Comparison of ENCODE assay signal across 12 mouse cellular contexts in genomic region chr3:34654781-34655180, GRCm38 (mm10). TPM values are rescaled to one million over a fixed set of nuclear protein-coding genes. Genes with fewer than 3 reads are reported as not detected.
DNase-seq lines count a peak whose midpoint lies in the region; ATAC-seq and TF ChIP-seq lines count a peak whose summit lies in the region.
"Had no signal": no experiment of that assay in that cellular context is flagged by ENCODE, and none has a peak within 500 bp of the region (broad histone marks: within the 10 kb centered on the region; RNA-seq: fewer than 3 reads in every experiment).

No protein-coding gene starts in this region.

- H3K4me1 ChIP-seq in embryonic facial prominence, embryonic 12.5 days = peaks cover 6% of the 10 kb centered on the region; the same call in 1 of the 2 replicates
- peaks cover 38% of the 10 kb centered on the region for H3K4me1 ChIP-seq in hindbrain, embryonic 12.5 days
- H3K4me1 ChIP-seq in midbrain, postnatal 0 days (ENCODE audit: insufficient read depth, low read length) = no peaks in the 10 kb centered on the region

- no peak overlapping the region for H3K9ac ChIP-seq in embryonic facial prominence, embryonic 12.5 days
- H3K9ac ChIP-seq in hindbrain, embryonic 12.5 days = peak overlapping the region; percentile 55
- 0 out of 2 replicates have a peak overlapping the region, but pooled peaks have one; percentile 56 for H3K9ac ChIP-seq in midbrain, postnatal 0 days (replicated peaks; ENCODE audit: low read length, poor library complexity, severe bottlenecking)
- H3K9ac ChIP-seq: liver, postnatal 0 days had no signal

- no peak for ATAC-seq in embryonic facial prominence, embryonic 12.5 days (ENCODE audit: insufficient number of reproducible peaks, insufficient read depth, low FRiP score, low TSS enrichment)
- ATAC-seq in hindbrain, embryonic 12.5 days (ENCODE audit: low FRiP score) = no peak
- no peak for ATAC-seq in midbrain, postnatal 0 days (ENCODE audit: low FRiP score)
- ATAC-seq: liver, postnatal 0 days had no signal

- DNase-seq in Muller cell, postnatal 12 days (ENCODE audit: inconsistent ontology term) = peak; percentile 63
- no peak for DNase-seq in midbrain, postnatal 0 days (ENCODE audit: low spot score)
- DNase-seq in cerebellum, adult 8-10 months = no peak
- no peak for DNase-seq in ovary, postnatal 10 days (ENCODE audit: low spot score)
- DNase-seq in cerebellum, adult 9-11 months = no peak
- DNase-seq in left cerebral cortex, adult 9 months (ENCODE audit: low spot score in 2 of 2) = no peak
- DNase-seq: cerebellum, postnatal 14 days; kidney, postnatal 25 days; liver, postnatal 0 days had no signal

- H3K4me3 ChIP-seq in embryonic facial prominence, embryonic 12.5 days = peak overlapping the region; percentile 14
- H3K4me3 ChIP-seq in hindbrain, embryonic 12.5 days = peak overlapping the region; percentile 40
- H3K4me3 ChIP-seq in midbrain, postnatal 0 days (ENCODE audit: low read depth, low read length) = peak overlapping the region; percentile 39
- H3K4me3 ChIP-seq: heart, embryonic 10.5 days had no signal

- no peaks in the 10 kb centered on the region for H3K9me3 ChIP-seq in embryonic facial prominence, embryonic 12.5 days
- no peaks in the 10 kb centered on the region for H3K9me3 ChIP-seq in hindbrain, embryonic 12.5 days (replicated peaks)
- no peaks in the 10 kb centered on the region for H3K9me3 ChIP-seq in midbrain, postnatal 0 days (ENCODE audit: low read length)
- H3K9me3 ChIP-seq: heart, embryonic 10.5 days had no signal

- H3K27ac ChIP-seq in embryonic facial prominence, embryonic 12.5 days = no peak overlapping the region
- peak overlapping the region; percentile 86; the same call in 1 of the 2 replicates for H3K27ac ChIP-seq in hindbrain, embryonic 12.5 days
- H3K27ac ChIP-seq in midbrain, postnatal 0 days (ENCODE audit: low read depth, low read length) = peak overlapping the region; percentile 33
- H3K27ac ChIP-seq: heart, embryonic 10.5 days had no signal

- peak overlapping the region; percentile 31 for H3K4me2 ChIP-seq in embryonic facial prominence, embryonic 12.5 days (replicated peaks)
- peak overlapping the region; percentile 51 for H3K4me2 ChIP-seq in hindbrain, embryonic 12.5 days (replicated peaks)
- peak overlapping the region; percentile 40 for H3K4me2 ChIP-seq in midbrain, postnatal 0 days (ENCODE audit: low read depth, low read length, poor library complexity, severe bottlenecking)

- no peak for TF ChIP-seq CTCF in midbrain, postnatal 0 days (IDR thresholded peaks at IDR 0.05)

- peaks cover 65% of the 10 kb centered on the region for H3K27me3 ChIP-seq in embryonic facial prominence, embryonic 12.5 days
- peaks cover 26% of the 10 kb centered on the region for H3K27me3 ChIP-seq in hindbrain, embryonic 12.5 days
- H3K27me3 ChIP-seq in midbrain, postnatal 0 days (ENCODE audit: insufficient read depth, low read length) = peaks cover 23% of the 10 kb centered on the region

- no peaks in the 10 kb centered on the region for H3K36me3 ChIP-seq in embryonic facial prominence, embryonic 12.5 days
- no peaks in the 10 kb centered on the region for H3K36me3 ChIP-seq in hindbrain, embryonic 12.5 days
- H3K36me3 ChIP-seq in midbrain, postnatal 0 days (ENCODE audit: insufficient read depth, low read length) = no peaks in the 10 kb centered on the region
- H3K36me3 ChIP-seq: heart, embryonic 10.5 days had no signal

- WGBS in embryonic facial prominence, embryonic 12.5 days = 29% methylated on average over 6 of the region's 6 CpGs
- 7% methylated on average over 6 of the region's 6 CpGs for WGBS in hindbrain, embryonic 12.5 days
- WGBS in midbrain, postnatal 0 days = 26% methylated on average over 6 of the region's 6 CpGs

RNA-seq across cellular contexts. Expression of gene Sox2, which starts 4.6 kb away (rescaled TPM):
- 11.4 and 13.5 TPM in 2 replicates for polyA plus RNA-seq in embryonic facial prominence, embryonic 12.5 days (2016; fragmentation: Nextera tagmentation; extraction: Ambion mirVana)
- polyA plus RNA-seq in hindbrain, embryonic 12.5 days (2016; fragmentation: Nextera tagmentation; extraction: Ambion mirVana) = 37.3 and 39.5 TPM in 2 replicates
- 77.8 and 79.1 TPM in 2 replicates for total RNA-seq in midbrain, postnatal 0 days (2014; rRNA removed)
- polyA plus RNA-seq in midbrain, postnatal 0 days (2015; fragmentation: Nextera tagmentation; extraction: Ambion mirVana) = 21.6 and 29.7 TPM in 2 replicates
- polyA plus RNA-seq: liver, postnatal 0 days had no signal
